Mouse (Mus musculus): Measurements from ENCODE around the gene Sap30. TPM values are rescaled to one million over a fixed set of nuclear protein-coding genes. Genes with fewer than 3 reads are reported as not detected.
"Not testable (repeated sequence)": the region's sequence is repeated elsewhere in the genome, so short reads cannot be mapped to it uniquely, and the experiment has no call there.

The Sap30 gene
- total RNA-seq, 1 experiment, result 76.8 TPM

DNA sequence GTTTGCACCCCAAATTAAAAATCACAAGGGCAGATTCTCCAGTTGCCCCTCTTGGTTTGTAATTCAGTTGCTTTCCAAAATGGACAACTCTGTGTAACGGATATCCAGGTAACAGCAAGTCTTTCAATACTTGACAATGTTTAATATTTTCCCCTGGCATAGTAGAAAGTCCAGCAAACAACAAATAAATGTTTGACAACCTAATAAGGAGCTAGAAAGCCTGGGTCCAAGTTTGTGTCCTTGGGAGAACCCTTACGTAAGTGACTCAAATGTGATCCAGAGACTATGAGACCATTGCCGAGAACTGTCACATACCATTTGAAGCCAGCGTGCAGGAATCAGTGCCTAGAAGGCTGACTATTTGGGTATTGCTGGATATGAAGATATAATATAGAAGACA is 35.8 kb downstream of the Sap30 start:
- Histone ChIP-seq H3K4me1 (ENCODE audit: control insufficient read depth in 2 of 2, insufficient read depth in 2 of 2, low read length in 2 of 2, poor library complexity in 1 of 2) (no peaks in the 10 kb centered on the region), H3K9me3 (ENCODE audit: control insufficient read depth, insufficient read depth, low read depth, low read length) (no peaks in the 10 kb centered on the region), H3K27ac (ENCODE audit: insufficient read depth, low read depth, low read length, poor library complexity, severe bottlenecking) (no peak overlapping the region), H3K36me3 (ENCODE audit: control insufficient read depth, insufficient read depth, low read length, poor library complexity, severe bottlenecking) (no peaks in the 10 kb centered on the region), H3K4me3 (ENCODE audit: insufficient read depth in 1 of 2, low read depth in 1 of 2, low read length in 2 of 2, poor library complexity in 1 of 2, severe bottlenecking in 1 of 2) (no peak overlapping the region), H3K9ac (ENCODE audit: insufficient read depth, low read depth, low read length, poor library complexity, severe bottlenecking) (no peak overlapping the region)
- TF ChIP-seq CHD2 (IDR thresholded peaks at IDR 0.05; ENCODE audit: low read depth, low read length) (no peak), HCFC1 (IDR thresholded peaks at IDR 0.05; ENCODE audit: borderline replicate concordance, insufficient read depth, low read length) (no peak), MAFK (IDR thresholded peaks at IDR 0.05; ENCODE audit: insufficient read depth, low read depth, low read length) (no peak), ZNF384 (IDR thresholded peaks at IDR 0.05; ENCODE audit: low read depth, low read length) (no peak), ZC3H11A (IDR thresholded peaks at IDR 0.05; ENCODE audit: borderline replicate concordance, low read depth, low read length) (no peak)
- no peak for DNase-seq (ENCODE audit: low read depth, low spot score)
- in situ Hi-C loops (cut with MboI; ENCODE audit: low sequenced_read_pairs in 2 of 2, unreplicated experiment in 2 of 2), result no loop called here

DNA sequence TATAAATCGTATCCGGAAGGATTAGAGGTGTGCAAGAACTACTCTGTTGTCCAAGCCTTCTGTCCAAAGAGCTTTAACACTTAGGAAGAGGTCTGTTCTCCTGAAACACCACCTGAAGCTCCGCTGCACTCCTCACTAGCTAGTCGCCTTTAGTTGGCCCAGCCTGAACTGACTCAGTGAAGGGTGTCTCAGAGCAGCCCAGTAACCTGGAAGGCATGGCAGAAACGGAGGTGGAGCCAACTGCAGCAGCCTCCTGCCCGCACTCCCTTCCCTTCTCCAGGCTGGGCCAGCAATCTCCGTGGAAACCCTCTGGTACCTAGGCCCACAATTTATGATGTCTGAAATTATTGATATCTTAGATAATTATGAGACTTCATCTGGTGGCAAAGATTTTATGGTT is 36.9 kb downstream of the Sap30 start:
- H3K9me3 ChIP-seq (ENCODE audit: control insufficient read depth, insufficient read depth, low read depth, low read length), result no peaks in the 10 kb centered on the region
- no peak for DNase-seq (ENCODE audit: low read depth, low spot score)
- H3K27ac ChIP-seq (ENCODE audit: insufficient read depth, low read depth, low read length, poor library complexity, severe bottlenecking), result no peak overlapping the region
- H3K9ac ChIP-seq (ENCODE audit: insufficient read depth, low read depth, low read length, poor library complexity, severe bottlenecking), result no peak overlapping the region
- no peaks in the 10 kb centered on the region for H3K4me1 ChIP-seq (ENCODE audit: control insufficient read depth in 2 of 2, insufficient read depth in 2 of 2, low read length in 2 of 2, poor library complexity in 1 of 2)
- TF ChIP-seq CHD2 (IDR thresholded peaks at IDR 0.05; ENCODE audit: low read depth, low read length) (no peak), ZNF384 (IDR thresholded peaks at IDR 0.05; ENCODE audit: low read depth, low read length) (no peak), HCFC1 (IDR thresholded peaks at IDR 0.05; ENCODE audit: borderline replicate concordance, insufficient read depth, low read length) (no peak), ZC3H11A (IDR thresholded peaks at IDR 0.05; ENCODE audit: borderline replicate concordance, low read depth, low read length) (no peak), MAFK (IDR thresholded peaks at IDR 0.05; ENCODE audit: insufficient read depth, low read depth, low read length) (no peak)
- no peaks in the 10 kb centered on the region for H3K36me3 ChIP-seq (ENCODE audit: control insufficient read depth, insufficient read depth, low read length, poor library complexity, severe bottlenecking)
- H3K4me3 ChIP-seq (ENCODE audit: insufficient read depth in 1 of 2, low read depth in 1 of 2, low read length in 2 of 2, poor library complexity in 1 of 2, severe bottlenecking in 1 of 2), result no peak overlapping the region
- in situ Hi-C loops (cut with MboI; ENCODE audit: low sequenced_read_pairs in 2 of 2, unreplicated experiment in 2 of 2), result no loop called here

DNA sequence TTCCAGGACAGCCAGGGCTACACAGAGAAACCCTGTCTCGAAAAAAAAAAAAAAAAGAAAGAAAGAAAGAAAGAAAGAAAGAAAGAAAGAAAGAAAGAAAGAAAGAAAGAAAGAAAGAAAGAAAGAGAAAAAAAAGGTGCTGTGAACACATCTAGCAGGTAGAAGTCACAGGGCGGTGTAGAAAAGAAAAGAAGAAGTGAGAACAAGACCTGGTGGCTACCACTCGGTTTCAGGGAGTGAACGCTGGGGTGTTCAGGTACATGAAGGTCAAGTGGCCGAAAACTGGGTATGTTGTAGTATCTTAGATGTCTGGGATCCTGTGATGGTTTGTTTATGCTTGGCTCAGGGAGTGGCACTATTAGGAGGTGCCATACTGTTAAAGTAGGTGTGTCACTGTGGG is 41.8 kb downstream of the Sap30 start:
- not testable (repeated sequence) for H3K9ac ChIP-seq (ENCODE audit: insufficient read depth, low read depth, low read length, poor library complexity, severe bottlenecking); H3K27ac ChIP-seq (ENCODE audit: insufficient read depth, low read depth, low read length, poor library complexity, severe bottlenecking); H3K4me1 ChIP-seq (ENCODE audit: control insufficient read depth in 2 of 2, insufficient read depth in 2 of 2, low read length in 2 of 2, poor library complexity in 1 of 2); H3K4me3 ChIP-seq (ENCODE audit: insufficient read depth in 1 of 2, low read depth in 1 of 2, low read length in 2 of 2, poor library complexity in 1 of 2, severe bottlenecking in 1 of 2); DNase-seq (ENCODE audit: low read depth, low spot score); H3K9me3 ChIP-seq (ENCODE audit: control insufficient read depth, insufficient read depth, low read depth, low read length); H3K36me3 ChIP-seq (ENCODE audit: control insufficient read depth, insufficient read depth, low read length, poor library complexity, severe bottlenecking)
- in situ Hi-C loops (cut with MboI; ENCODE audit: low sequenced_read_pairs in 2 of 2, unreplicated experiment in 2 of 2), result loop anchor here in 1 of 2 experiments (25.0 kb wide), 1 partner anchor 341 kb away; no protein-coding TSS in a partner anchor

- H3K27ac ChIP-seq (ENCODE audit: insufficient read depth, low read depth, low read length, poor library complexity, severe bottlenecking), result no peak overlapping the region
- no peaks in the 10 kb centered on the region for H3K36me3 ChIP-seq (ENCODE audit: control insufficient read depth, insufficient read depth, low read length, poor library complexity, severe bottlenecking)
- TF ChIP-seq ZC3H11A (IDR thresholded peaks at IDR 0.05; ENCODE audit: borderline replicate concordance, low read depth, low read length) (no peak), MAFK (IDR thresholded peaks at IDR 0.05; ENCODE audit: insufficient read depth, low read depth, low read length) (no peak), HCFC1 (IDR thresholded peaks at IDR 0.05; ENCODE audit: borderline replicate concordance, insufficient read depth, low read length) (no peak), CHD2 (IDR thresholded peaks at IDR 0.05; ENCODE audit: low read depth, low read length) (no peak), ZNF384 (IDR thresholded peaks at IDR 0.05; ENCODE audit: low read depth, low read length) (no peak)
- in situ Hi-C loops (cut with MboI; ENCODE audit: low sequenced_read_pairs in 2 of 2, unreplicated experiment in 2 of 2), result loop anchor here in 1 of 2 experiments (25.0 kb wide), 1 partner anchor 344 kb away; no protein-coding TSS in a partner anchor
- H3K4me1 ChIP-seq (ENCODE audit: control insufficient read depth in 2 of 2, insufficient read depth in 2 of 2, low read length in 2 of 2, poor library complexity in 1 of 2), result no peaks in the 10 kb centered on the region
- H3K4me3 ChIP-seq (ENCODE audit: insufficient read depth in 1 of 2, low read depth in 1 of 2, low read length in 2 of 2, poor library complexity in 1 of 2, severe bottlenecking in 1 of 2), result no peak overlapping the region
- no peak for DNase-seq (ENCODE audit: low read depth, low spot score)
- H3K9me3 ChIP-seq (ENCODE audit: control insufficient read depth, insufficient read depth, low read depth, low read length), result no peaks in the 10 kb centered on the region
- no peak overlapping the region for H3K9ac ChIP-seq (ENCODE audit: insufficient read depth, low read depth, low read length, poor library complexity, severe bottlenecking)
Measured at GRCm38 (mm10) chr8:57443289-57443688, 44.4 kb downstream of the Sap30 start.

GRCm38 (mm10) chr8:57441556-57441955 is 46.1 kb downstream of the Sap30 start:
- H3K9ac ChIP-seq (ENCODE audit: insufficient read depth, low read depth, low read length, poor library complexity, severe bottlenecking), result no peak overlapping the region
- in situ Hi-C loops (cut with MboI; ENCODE audit: low sequenced_read_pairs in 2 of 2, unreplicated experiment in 2 of 2), result loop anchor here in 1 of 2 experiments (25.0 kb wide), 1 partner anchor 346 kb away; no protein-coding TSS in a partner anchor
- DNase-seq (ENCODE audit: low read depth, low spot score), result no peak
- no peak overlapping the region for H3K27ac ChIP-seq (ENCODE audit: insufficient read depth, low read depth, low read length, poor library complexity, severe bottlenecking)
- TF ChIP-seq ZC3H11A (IDR thresholded peaks at IDR 0.05; ENCODE audit: borderline replicate concordance, low read depth, low read length) (no peak), ZNF384 (IDR thresholded peaks at IDR 0.05; ENCODE audit: low read depth, low read length) (no peak), MAFK (IDR thresholded peaks at IDR 0.05; ENCODE audit: insufficient read depth, low read depth, low read length) (no peak), CHD2 (IDR thresholded peaks at IDR 0.05; ENCODE audit: low read depth, low read length) (no peak), HCFC1 (IDR thresholded peaks at IDR 0.05; ENCODE audit: borderline replicate concordance, insufficient read depth, low read length) (no peak)
- H3K9me3 ChIP-seq (ENCODE audit: control insufficient read depth, insufficient read depth, low read depth, low read length), result no peaks in the 10 kb centered on the region
- no peaks in the 10 kb centered on the region for H3K4me1 ChIP-seq (ENCODE audit: control insufficient read depth in 2 of 2, insufficient read depth in 2 of 2, low read length in 2 of 2, poor library complexity in 1 of 2)
- no peaks in the 10 kb centered on the region for H3K36me3 ChIP-seq (ENCODE audit: control insufficient read depth, insufficient read depth, low read length, poor library complexity, severe bottlenecking)
- no peak overlapping the region for H3K4me3 ChIP-seq (ENCODE audit: insufficient read depth in 1 of 2, low read depth in 1 of 2, low read length in 2 of 2, poor library complexity in 1 of 2, severe bottlenecking in 1 of 2)

All from ES-E14 (cell line).